Mouse (Mus musculus) hindbrain, embryonic 11.5 days (tissue): ENCODE measurements around the gene Abcc5. TPM values are rescaled to one million over a fixed set of nuclear protein-coding genes. Genes with fewer than 3 reads are reported as not detected.
A peak's percentile ranks its signal among the peaks of the same experiment; 100 is the strongest.
"Not testable (repeated sequence)": the region's sequence is repeated elsewhere in the genome, so short reads cannot be mapped to it uniquely, and the experiment has no call there.

Experiments used
- ATAC-seq: fragments of 200-750 bp; cut with Nextera tagmentation; 2 replicates; pipeline ENCODE4 v1.8.0; 2017; ENCODE audit warnings: mild to moderate bottlenecking, moderate TSS enrichment, moderate library complexity; ENCODE audit not compliant: low FRiP score
- DNase-seq: peaks from one replicate; pipeline ENCODE4 v3.0.0-alpha.2; 2015; ENCODE audit warnings: low spot score
- H3K27ac ChIP-seq: fragments of 300-500 bp; sonication (generic); 2 replicates; pipeline ENCODE4 v1.5.1; 2014; ENCODE audit warnings: mild to moderate bottlenecking, low read depth, low read length
- H3K27me3 ChIP-seq: fragments of 300-500 bp; sonication (generic); 2 replicates; pipeline ENCODE4 v1.6.1; 2014; ENCODE audit warnings: mild to moderate bottlenecking, low read length, moderate library complexity, mixed read lengths; ENCODE audit not compliant: control insufficient read depth, insufficient read depth
- H3K36me3 ChIP-seq: fragments of 300-500 bp; sonication (generic); 2 replicates; pipeline ENCODE4 v1.6.1; 2014; ENCODE audit warnings: mild to moderate bottlenecking, low read length, moderate library complexity, mixed read lengths; ENCODE audit not compliant: control insufficient read depth, insufficient read depth
- H3K4me1 ChIP-seq: fragments of 300-500 bp; sonication (generic); replicated peaks from 2 replicates; pipeline ENCODE4 v1.6.1; 2014; ENCODE audit warnings: low read length, mixed read lengths; ENCODE audit not compliant: control insufficient read depth, insufficient read depth
- H3K4me2 ChIP-seq: fragments of 300-500 bp; sonication (generic); replicated peaks from 2 replicates; pipeline ENCODE4 v1.6.1; 2014; ENCODE audit warnings: mild to moderate bottlenecking, low read depth, low read length
- H3K4me3 ChIP-seq: fragments of 300-500 bp; sonication (generic); 2 replicates; pipeline ENCODE4 v1.5.1; 2014; ENCODE audit warnings: low read depth, low read length
- H3K9ac ChIP-seq: fragments of 300-500 bp; sonication (generic); 2 replicates; pipeline ENCODE4 v1.6.1; 2014; ENCODE audit warnings: low read depth, low read length
- H3K9me3 ChIP-seq: fragments of 300-500 bp; sonication (generic); 2 replicates; pipeline ENCODE4 v1.6.1; 2016; ENCODE audit warnings: low read length; ENCODE audit not compliant: control insufficient read depth
- WGBS: fragments of 180-500 bp; shearing (Covaris S2); extraction: QIAGEN DNeasy Blood & Tissue Kit; methylation state at CpG from one replicate; pipeline ENCODE4 v1.1.7; 2014; 5-methylcytosine and 5-hydroxymethylcytosine counted together
- polyA plus RNA-seq: library from polyadenylated mRNA; unstranded; fragments of >200 nt; fragmentation: Nextera tagmentation; extraction: Ambion mirVana; gene quantifications from 2 replicates; pipeline ENCODE4 v1.2.1, GENCODE M21; 2014

Abcc5 gene
- polyA plus RNA-seq, 1 experiment from 2014 or later: 89.9 TPM

GRCm38 (mm10) chr16:20456106-20456505 lies 29.9 kb upstream of the Abcc5 start:
- Histone ChIP-seq H3K4me3 (no peak overlapping the region), H3K4me2 (no peak overlapping the region), H3K27ac (no peak overlapping the region), H3K36me3 (no peaks in the 10 kb centered on the region), H3K27me3 (no peaks in the 10 kb centered on the region), H3K9me3 (no peaks in the 10 kb centered on the region), H3K4me1 (no peaks in the 10 kb centered on the region), H3K9ac (no peak overlapping the region)
- ATAC-seq (no peak), DNase-seq (no peak)
- WGBS: 32% methylated on average over 1 of the region's 1 CpGs

GRCm38 (mm10) chr16:20454155-20454654 lies 28.0 kb upstream of the Abcc5 start:
- H3K4me1 ChIP-seq: no peaks in the 10 kb centered on the region
- 87% methylated on average over 6 of the region's 6 CpGs for WGBS
- ATAC-seq (no peak), DNase-seq (no peak)
- no peak overlapping the region for H3K4me3 ChIP-seq
- H3K9ac ChIP-seq: no peak overlapping the region
- H3K27ac ChIP-seq: no peak overlapping the region
- no peaks in the 10 kb centered on the region for H3K27me3 ChIP-seq
- H3K4me2 ChIP-seq: no peak overlapping the region
- no peaks in the 10 kb centered on the region for H3K9me3 ChIP-seq
- H3K36me3 ChIP-seq: no peaks in the 10 kb centered on the region

GRCm38 (mm10) chr16:20451774-20452173 lies 25.6 kb upstream of the Abcc5 start:
- Histone ChIP-seq H3K4me3 (no peak overlapping the region), H3K27ac (no peak overlapping the region), H3K27me3 (no peaks in the 10 kb centered on the region), H3K9ac (no peak overlapping the region), H3K4me1 (no peaks in the 10 kb centered on the region), H3K36me3 (no peaks in the 10 kb centered on the region), H3K9me3 (no peaks in the 10 kb centered on the region), H3K4me2 (no peak overlapping the region)
- DNase-seq: no peak
- 85% methylated on average over 6 of the region's 6 CpGs for WGBS
- no peak for ATAC-seq

GRCm38 (mm10) chr16:20445871-20446270 lies 19.7 kb upstream of the Abcc5 start:
- DNase-seq (no peak), ATAC-seq (no peak)
- no peak overlapping the region for H3K4me2 ChIP-seq
- no peaks in the 10 kb centered on the region for H3K9me3 ChIP-seq
- no peaks in the 10 kb centered on the region for H3K4me1 ChIP-seq
- no peak overlapping the region for H3K27ac ChIP-seq
- H3K4me3 ChIP-seq: no peak overlapping the region
- no peak overlapping the region for H3K9ac ChIP-seq
- WGBS: 86% methylated on average over 1 of the region's 1 CpGs
- H3K36me3 ChIP-seq: no peaks in the 10 kb centered on the region
- H3K27me3 ChIP-seq: no peaks in the 10 kb centered on the region

DNA sequence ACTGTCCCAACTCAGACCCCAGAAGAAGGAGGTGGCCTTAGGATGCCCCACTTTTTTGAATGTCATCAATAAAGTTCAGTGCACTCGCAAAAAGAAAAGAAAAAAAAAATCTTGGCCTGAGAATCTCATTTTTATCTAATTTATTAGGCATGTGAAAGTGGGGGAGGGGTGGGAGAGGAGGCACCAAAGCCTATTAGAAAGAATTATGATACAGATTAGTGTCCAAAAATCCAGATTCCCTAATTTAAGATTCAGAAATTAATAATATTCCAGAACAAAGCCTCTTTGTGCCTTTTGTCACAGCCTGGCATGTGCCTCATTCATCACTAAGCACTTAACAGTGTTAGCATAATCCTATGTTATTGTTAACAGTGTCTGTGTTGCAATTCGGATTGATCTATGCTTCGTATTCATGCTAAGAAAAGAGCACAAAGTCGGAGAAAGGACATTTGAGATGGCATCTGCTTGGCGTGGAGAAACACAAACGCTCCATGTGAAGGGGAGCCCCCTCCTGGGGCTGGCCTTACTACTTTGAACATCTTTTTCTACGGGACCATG lies 18.7 kb upstream of the Abcc5 start:
- Histone ChIP-seq H3K36me3 (no peaks in the 10 kb centered on the region), H3K4me3 (no peak overlapping the region), H3K27me3 (no peaks in the 10 kb centered on the region), H3K4me1 (no peaks in the 10 kb centered on the region), H3K4me2 (no peak overlapping the region), H3K9me3 (no peaks in the 10 kb centered on the region), H3K9ac (no peak overlapping the region), H3K27ac (no peak overlapping the region)
- 53% methylated on average over 7 of the region's 7 CpGs for WGBS
- DNase-seq (peak; percentile 3), ATAC-seq (no peak)

DNA sequence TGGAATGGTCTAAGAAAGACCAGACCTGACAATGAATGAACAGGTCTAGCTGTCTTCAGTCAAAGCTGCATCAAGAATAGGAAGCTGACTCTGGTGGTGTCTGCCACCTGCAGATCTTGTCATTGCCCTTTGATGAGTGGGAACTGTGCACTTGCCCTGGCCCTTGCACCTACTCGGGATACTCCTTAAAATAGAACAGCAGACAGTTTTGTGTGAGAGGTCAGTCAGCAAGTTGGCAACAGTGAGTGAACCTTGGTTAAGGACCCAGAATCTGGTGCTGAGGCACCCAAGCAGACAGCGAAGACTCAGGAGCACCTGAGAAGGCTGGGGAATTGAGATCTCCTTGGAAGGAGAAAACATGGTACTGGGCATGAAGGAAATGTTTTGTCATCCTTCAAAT lies 16.7 kb upstream of the Abcc5 start:
- no peaks in the 10 kb centered on the region for H3K36me3 ChIP-seq
- no peak for DNase-seq
- no peak for ATAC-seq
- no peaks in the 10 kb centered on the region for H3K27me3 ChIP-seq
- no peaks in the 10 kb centered on the region for H3K4me1 ChIP-seq
- H3K27ac ChIP-seq: no peak overlapping the region
- H3K4me2 ChIP-seq: no peak overlapping the region
- H3K9ac ChIP-seq: no peak overlapping the region
- 89% methylated on average over 2 of the region's 2 CpGs for WGBS
- no peak overlapping the region for H3K4me3 ChIP-seq
- H3K9me3 ChIP-seq: no peaks in the 10 kb centered on the region

DNA sequence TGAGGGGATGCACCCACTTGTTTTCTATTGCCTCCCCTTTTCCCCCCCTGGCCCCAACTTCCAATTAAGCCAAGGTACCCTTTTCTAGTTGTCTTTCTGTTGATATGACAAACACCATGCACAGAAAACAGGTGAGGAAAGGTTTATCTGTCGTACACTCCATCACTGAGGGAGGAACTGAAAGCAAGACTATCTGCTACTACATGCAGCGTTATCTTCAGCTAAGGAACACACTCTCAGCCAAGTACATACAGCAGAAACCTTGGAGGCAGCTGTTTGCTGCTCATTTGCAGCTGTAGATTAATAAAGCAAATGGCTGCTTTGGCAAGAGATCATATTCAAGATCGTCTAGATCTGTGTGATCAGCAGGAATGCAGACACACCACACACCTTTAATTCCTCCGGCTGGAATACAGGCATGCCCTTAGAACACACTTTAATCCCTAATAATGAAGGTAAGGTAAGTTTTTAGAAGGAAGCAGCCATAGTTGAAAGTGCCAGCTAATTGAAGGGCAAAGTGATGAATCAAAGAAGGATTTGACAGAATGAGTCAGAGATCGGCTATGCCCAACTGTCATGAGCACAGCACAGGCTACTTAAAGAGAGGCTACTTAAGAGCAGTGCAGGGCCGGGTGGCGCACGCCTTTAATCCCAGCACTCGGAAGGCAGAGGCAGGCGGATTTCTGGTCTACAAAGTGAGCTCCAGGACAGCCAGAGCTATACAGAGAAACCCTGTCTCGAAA lies 12.7 kb upstream of the Abcc5 start:
- ATAC-seq (no peak), DNase-seq (no peak)
- Histone ChIP-seq H3K9ac (no peak overlapping the region), H3K9me3 (no peaks in the 10 kb centered on the region), H3K4me1 (no peaks in the 10 kb centered on the region), H3K36me3 (no peaks in the 10 kb centered on the region), H3K27me3 (no peaks in the 10 kb centered on the region), H3K4me3 (no peak overlapping the region), H3K4me2 (no peak overlapping the region), H3K27ac (no peak overlapping the region)
- WGBS: 91% methylated on average over 11 of the region's 11 CpGs

GRCm38 (mm10) chr16:20438046-20438445 lies 11.9 kb upstream of the Abcc5 start:
- DNase-seq, H3K27ac ChIP-seq, H3K4me2 ChIP-seq, H3K36me3 ChIP-seq, H3K27me3 ChIP-seq, H3K4me1 ChIP-seq, ATAC-seq, H3K9me3 ChIP-seq, H3K9ac ChIP-seq, H3K4me3 ChIP-seq: not testable (repeated sequence)
- 89% methylated on average over 1 of the region's 1 CpGs for WGBS

DNA sequence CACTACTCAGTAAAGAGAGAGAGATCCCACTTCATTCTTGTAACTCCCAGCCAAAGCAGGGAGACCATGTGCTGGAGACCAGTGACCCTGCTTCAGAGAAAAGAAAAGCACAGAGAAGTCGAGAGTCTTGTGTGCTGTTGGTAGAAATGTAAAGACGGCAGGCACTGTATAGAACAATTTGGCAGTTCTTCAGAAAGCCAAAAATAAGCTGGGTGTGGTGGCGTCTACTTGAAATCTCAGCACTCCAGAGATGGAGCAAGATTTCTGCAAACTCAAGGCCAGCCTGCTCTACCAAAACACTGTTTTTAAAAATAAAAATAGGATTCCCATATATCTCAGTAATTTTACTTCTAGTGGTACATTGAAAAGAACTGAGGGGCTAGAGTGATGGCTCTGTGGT lies 10.1 kb upstream of the Abcc5 start:
- Histone ChIP-seq H3K4me1 (no peaks in the 10 kb centered on the region), H3K9ac (no peak overlapping the region), H3K9me3 (no peaks in the 10 kb centered on the region), H3K27me3 (no peaks in the 10 kb centered on the region), H3K4me2 (no peak overlapping the region), H3K4me3 (no peak overlapping the region), H3K27ac (no peak overlapping the region), H3K36me3 (no peaks in the 10 kb centered on the region)
- ATAC-seq: no peak
- 77% methylated on average over 3 of the region's 3 CpGs for WGBS
- no peak for DNase-seq
